Mouse (Mus musculus): Measurements from ENCODE around the gene Ccdc51. TPM values are rescaled to one million over a fixed set of nuclear protein-coding genes. Genes with fewer than 3 reads are reported as not detected.

Ccdc51 gene
- polyA plus RNA-seq, 1 experiment from 2014 or later = 21.9 TPM

DNA sequence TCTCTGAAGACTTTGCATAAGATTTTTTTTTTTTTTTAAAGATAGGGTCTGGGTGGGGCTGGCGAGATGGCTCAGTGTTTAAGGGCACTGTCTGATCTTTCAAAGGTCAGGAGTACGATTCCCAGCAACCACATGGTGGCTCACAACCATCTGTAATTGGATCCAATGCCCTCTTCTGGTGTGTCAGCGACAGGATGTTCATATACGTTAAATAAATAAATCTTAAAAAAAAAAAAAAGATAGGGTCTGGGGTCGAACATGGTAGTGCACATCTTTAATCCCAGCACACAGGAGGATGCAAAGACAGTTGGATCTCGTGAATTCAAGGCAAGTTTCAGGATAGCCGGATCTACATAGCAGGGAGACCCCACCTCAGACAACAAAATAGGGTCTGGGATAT lies 33.0 kb upstream of the Ccdc51 start:
- WGBS = 75% methylated on average over 7 of the region's 7 CpGs
- H3K4me2 ChIP-seq = no peak overlapping the region
- no peak for DNase-seq (ENCODE audit: low spot score)
- H3K36me3 ChIP-seq (ENCODE audit: control insufficient read depth, insufficient read depth, low read length) = peaks cover 3% of the 10 kb centered on the region; the same call in 1 of the 2 replicates
- ATAC-seq (replicated peaks; ENCODE audit: low FRiP score) = no peak
- no peaks in the 10 kb centered on the region for H3K9me3 ChIP-seq (ENCODE audit: control insufficient read depth, low read length)
- H3K9ac ChIP-seq (ENCODE audit: low read depth, low read length) = no peak overlapping the region
- H3K4me3 ChIP-seq (ENCODE audit: low read depth, low read length) = no peak overlapping the region
- H3K27ac ChIP-seq (ENCODE audit: low read depth, low read length) = no peak overlapping the region
- no peaks in the 10 kb centered on the region for H3K27me3 ChIP-seq (replicated peaks; ENCODE audit: control insufficient read depth, insufficient read depth, low read length)
- H3K4me1 ChIP-seq (replicated peaks; ENCODE audit: control insufficient read depth, insufficient read depth, low read length) = peaks cover under 1% of the 10 kb centered on the region; the same call in 1 of the 2 replicates

DNA sequence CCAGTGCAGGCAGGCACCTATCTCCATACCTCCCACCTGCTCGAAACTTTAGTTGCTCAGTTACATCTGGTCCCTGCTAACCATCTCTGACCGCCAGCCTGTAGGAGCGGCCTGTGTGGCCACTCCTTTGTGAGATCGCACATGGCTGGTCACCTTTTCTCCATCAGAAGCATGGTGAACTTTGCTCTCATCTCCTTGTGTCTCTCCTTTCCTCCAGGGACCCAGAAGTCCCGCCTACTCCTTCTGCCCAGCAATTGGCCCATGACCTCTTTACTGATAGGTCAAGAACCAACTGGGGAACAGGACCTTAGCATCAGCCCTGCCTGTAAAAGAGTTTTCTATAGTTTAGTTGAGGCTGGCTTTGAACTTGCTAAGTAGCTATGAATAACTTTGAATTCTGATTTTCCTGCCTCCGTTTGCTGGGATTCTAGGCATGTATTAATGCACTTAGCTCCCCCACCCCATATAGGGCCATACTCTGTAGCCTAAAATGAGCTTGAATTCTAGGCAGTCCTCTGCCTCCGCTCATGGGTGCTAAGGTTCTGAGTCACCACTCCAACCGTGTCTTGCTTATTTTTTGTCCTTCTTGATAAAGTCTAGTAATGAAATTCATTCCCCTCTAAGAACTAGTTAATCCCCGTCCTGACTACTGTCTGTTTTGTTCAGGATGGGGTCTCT lies 32.2 kb upstream of the Ccdc51 start:
- Histone ChIP-seq H3K27ac (ENCODE audit: low read depth, low read length) (no peak overlapping the region), H3K4me2 (no peak overlapping the region), H3K36me3 (ENCODE audit: control insufficient read depth, insufficient read depth, low read length) (peaks cover 3% of the 10 kb centered on the region; the same call in 1 of the 2 replicates), H3K9ac (ENCODE audit: low read depth, low read length) (no peak overlapping the region), H3K4me3 (ENCODE audit: low read depth, low read length) (no peak overlapping the region), H3K27me3 (replicated peaks; ENCODE audit: control insufficient read depth, insufficient read depth, low read length) (no peaks in the 10 kb centered on the region), H3K4me1 (replicated peaks; ENCODE audit: control insufficient read depth, insufficient read depth, low read length) (peaks cover 6% of the 10 kb centered on the region), H3K9me3 (ENCODE audit: control insufficient read depth, low read length) (no peaks in the 10 kb centered on the region)
- WGBS = 78% methylated on average over 9 of the region's 9 CpGs
- DNase-seq (ENCODE audit: low spot score) (no peak), ATAC-seq (replicated peaks; ENCODE audit: low FRiP score) (no peak)

DNA sequence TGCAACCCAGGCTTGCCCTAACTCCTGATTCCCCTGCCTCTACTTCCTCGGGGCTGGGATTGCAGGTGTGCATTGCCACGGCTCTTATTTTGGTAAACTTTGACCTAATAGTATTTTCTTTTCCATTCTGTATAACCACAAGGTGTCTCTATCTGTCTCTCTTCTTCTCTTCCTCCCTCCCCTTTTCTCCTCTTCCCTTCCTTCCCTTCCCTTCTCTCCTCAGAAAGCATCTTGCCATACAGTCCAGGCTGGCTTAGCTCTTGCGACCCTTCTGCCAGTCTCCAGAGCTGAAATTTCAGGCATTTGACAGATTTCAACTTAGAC lies 31.7 kb upstream of the Ccdc51 start:
- DNase-seq (ENCODE audit: low spot score) (no peak), ATAC-seq (replicated peaks; ENCODE audit: low FRiP score) (no peak)
- Histone ChIP-seq H3K4me3 (ENCODE audit: low read depth, low read length) (no peak overlapping the region), H3K27me3 (replicated peaks; ENCODE audit: control insufficient read depth, insufficient read depth, low read length) (no peaks in the 10 kb centered on the region), H3K9me3 (ENCODE audit: control insufficient read depth, low read length) (no peaks in the 10 kb centered on the region), H3K4me2 (no peak overlapping the region), H3K4me1 (replicated peaks; ENCODE audit: control insufficient read depth, insufficient read depth, low read length) (peaks cover 11% of the 10 kb centered on the region), H3K9ac (ENCODE audit: low read depth, low read length) (no peak overlapping the region), H3K36me3 (ENCODE audit: control insufficient read depth, insufficient read depth, low read length) (peaks cover 3% of the 10 kb centered on the region; the same call in 1 of the 2 replicates), H3K27ac (ENCODE audit: low read depth, low read length) (no peak overlapping the region)
- 74% methylated on average over 3 of the region's 3 CpGs for WGBS

DNA sequence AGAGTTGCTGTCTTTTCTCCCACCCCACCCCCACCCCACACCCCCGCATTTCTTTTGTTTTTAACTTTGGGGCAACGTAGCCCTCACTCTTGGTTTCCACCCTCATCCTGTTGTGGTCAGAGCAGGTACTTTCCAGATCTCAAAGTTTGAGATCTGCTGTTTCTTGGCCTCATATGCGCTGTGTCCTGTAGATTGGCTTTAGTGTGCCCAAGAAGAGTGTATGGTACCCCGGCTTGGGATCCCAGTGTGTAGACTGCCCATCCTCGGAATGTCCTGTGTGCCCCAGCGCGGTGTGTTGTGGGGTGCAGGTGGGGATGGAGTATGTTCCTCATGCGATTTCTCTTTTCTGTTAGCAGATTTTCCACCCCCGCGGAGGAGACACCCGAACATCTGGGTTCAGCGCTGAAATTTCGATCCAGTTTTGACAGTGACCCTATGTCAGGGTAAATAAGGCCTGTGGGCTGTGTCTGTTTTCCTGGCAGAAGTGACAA lies 31.2 kb upstream of the Ccdc51 start:
- peaks cover 11% of the 10 kb centered on the region for H3K4me1 ChIP-seq (replicated peaks; ENCODE audit: control insufficient read depth, insufficient read depth, low read length)
- no peaks in the 10 kb centered on the region for H3K9me3 ChIP-seq (ENCODE audit: control insufficient read depth, low read length)
- H3K4me3 ChIP-seq (ENCODE audit: low read depth, low read length) = no peak overlapping the region
- H3K4me2 ChIP-seq = no peak overlapping the region
- ATAC-seq (replicated peaks; ENCODE audit: low FRiP score) (no peak), DNase-seq (ENCODE audit: low spot score) (no peak)
- 77% methylated on average over 13 of the region's 13 CpGs for WGBS
- H3K9ac ChIP-seq (ENCODE audit: low read depth, low read length) = no peak overlapping the region
- no peaks in the 10 kb centered on the region for H3K27me3 ChIP-seq (replicated peaks; ENCODE audit: control insufficient read depth, insufficient read depth, low read length)
- peaks cover 5% of the 10 kb centered on the region; the same call in 1 of the 2 replicates for H3K36me3 ChIP-seq (ENCODE audit: control insufficient read depth, insufficient read depth, low read length)
- H3K27ac ChIP-seq (ENCODE audit: low read depth, low read length) = no peak overlapping the region

DNA sequence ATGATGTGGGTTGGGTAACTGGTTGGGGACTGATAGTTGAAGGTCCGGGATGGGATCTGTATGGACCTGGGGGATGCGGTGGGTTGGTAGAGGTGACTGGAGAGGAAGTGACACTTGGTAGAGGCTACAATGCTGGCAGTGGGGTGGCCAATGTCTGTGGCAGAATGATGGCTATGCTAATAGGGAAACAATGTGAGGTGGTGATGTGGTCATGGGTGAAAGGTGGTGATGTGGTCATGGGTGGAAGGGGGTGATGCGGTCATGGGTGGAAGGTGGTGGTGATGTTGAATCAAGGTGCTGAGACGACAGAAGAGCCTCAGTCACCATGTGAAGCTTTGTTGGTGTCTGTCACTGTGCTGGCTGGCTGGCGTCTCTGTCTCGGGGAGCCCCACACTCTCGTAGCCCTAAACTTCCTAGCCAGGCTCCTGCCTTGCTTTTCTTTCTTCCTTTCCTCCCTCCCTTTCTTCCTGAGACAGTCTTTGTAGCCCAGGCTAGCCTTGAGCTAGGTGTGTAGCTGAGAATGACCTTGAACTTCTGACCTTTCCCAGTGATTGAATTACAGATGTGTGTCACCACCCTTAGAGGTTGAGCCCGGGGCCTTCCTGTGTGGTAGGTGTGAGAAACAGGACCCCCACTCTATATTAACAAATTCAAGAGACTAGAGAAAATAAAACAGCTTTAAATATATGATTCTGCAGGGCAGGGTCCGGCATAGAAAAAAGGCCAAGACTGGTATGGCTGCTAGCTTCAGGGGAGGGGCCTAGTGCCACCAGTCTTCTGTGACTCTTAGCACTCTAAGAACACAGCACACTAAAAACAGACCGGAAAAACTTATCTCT lies 30.4 kb upstream of the Ccdc51 start:
- WGBS = 88% methylated on average over 10 of the region's 10 CpGs

DNA sequence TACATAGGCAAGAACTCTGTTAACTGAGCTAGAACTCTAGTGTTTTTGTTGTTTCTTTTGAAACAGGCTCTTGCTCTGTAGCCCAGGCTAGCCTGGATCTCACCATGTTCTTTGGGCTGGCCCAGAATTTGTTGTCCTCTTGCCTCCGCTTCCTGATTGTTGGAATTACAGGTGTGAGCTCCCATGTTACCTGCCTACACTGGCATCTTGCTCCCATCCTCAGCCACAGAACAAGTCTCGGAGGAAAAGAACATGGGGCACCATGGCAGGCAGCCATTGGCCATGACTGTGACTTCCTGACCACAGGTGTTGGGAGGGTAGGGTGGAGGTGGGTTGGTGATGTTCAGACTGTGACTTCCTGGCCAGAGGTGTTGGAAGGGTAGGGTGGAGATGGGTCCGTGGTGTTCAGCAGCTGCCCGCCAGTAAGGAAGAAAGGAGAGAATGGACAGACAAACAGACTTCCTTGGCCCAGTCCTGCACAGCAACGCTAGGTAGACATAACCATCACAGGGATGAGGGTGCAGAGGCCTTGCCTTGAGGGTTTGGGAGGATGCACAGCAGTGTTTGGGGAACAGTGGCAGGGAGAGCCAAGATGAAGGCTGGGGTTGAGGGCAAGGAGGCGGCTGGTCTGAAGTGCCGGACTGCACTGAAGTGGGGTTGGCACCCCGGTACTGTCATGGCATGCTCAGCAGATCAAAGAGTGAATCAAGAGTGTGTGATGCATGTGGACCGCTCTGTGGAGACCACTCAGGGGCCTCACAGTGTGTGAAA lies 29.6 kb upstream of the Ccdc51 start:
- no peaks in the 10 kb centered on the region for H3K27me3 ChIP-seq (replicated peaks; ENCODE audit: control insufficient read depth, insufficient read depth, low read length)
- no peak overlapping the region for H3K4me3 ChIP-seq (ENCODE audit: low read depth, low read length)
- ATAC-seq (replicated peaks; ENCODE audit: low FRiP score) (no peak), DNase-seq (ENCODE audit: low spot score) (no peak)
- no peak overlapping the region for H3K27ac ChIP-seq (ENCODE audit: low read depth, low read length)
- no peak overlapping the region for H3K4me2 ChIP-seq
- H3K9me3 ChIP-seq (ENCODE audit: control insufficient read depth, low read length) = no peaks in the 10 kb centered on the region
- WGBS = 88% methylated on average over 9 of the region's 9 CpGs
- no peak overlapping the region for H3K9ac ChIP-seq (ENCODE audit: low read depth, low read length)
- H3K4me1 ChIP-seq (replicated peaks; ENCODE audit: control insufficient read depth, insufficient read depth, low read length) = peaks cover 11% of the 10 kb centered on the region
- peaks cover 13% of the 10 kb centered on the region for H3K36me3 ChIP-seq (ENCODE audit: control insufficient read depth, insufficient read depth, low read length)

More for the DNA sequence above, 30.4 kb upstream of the Ccdc51 start:
- no peak overlapping the region for H3K27ac ChIP-seq (ENCODE audit: low read depth, low read length)
- peaks cover 11% of the 10 kb centered on the region for H3K4me1 ChIP-seq (replicated peaks; ENCODE audit: control insufficient read depth, insufficient read depth, low read length)
- H3K36me3 ChIP-seq (ENCODE audit: control insufficient read depth, insufficient read depth, low read length) = peaks cover 8% of the 10 kb centered on the region; the same call in 1 of the 2 replicates
- ATAC-seq (replicated peaks; ENCODE audit: low FRiP score) = no peak
- no peaks in the 10 kb centered on the region for H3K9me3 ChIP-seq (ENCODE audit: control insufficient read depth, low read length)
- DNase-seq (ENCODE audit: low spot score) = no peak
- H3K9ac ChIP-seq (ENCODE audit: low read depth, low read length) = no peak overlapping the region
- no peak overlapping the region for H3K4me3 ChIP-seq (ENCODE audit: low read depth, low read length)
- H3K4me2 ChIP-seq = no peak overlapping the region
- no peaks in the 10 kb centered on the region for H3K27me3 ChIP-seq (replicated peaks; ENCODE audit: control insufficient read depth, insufficient read depth, low read length)

DNA sequence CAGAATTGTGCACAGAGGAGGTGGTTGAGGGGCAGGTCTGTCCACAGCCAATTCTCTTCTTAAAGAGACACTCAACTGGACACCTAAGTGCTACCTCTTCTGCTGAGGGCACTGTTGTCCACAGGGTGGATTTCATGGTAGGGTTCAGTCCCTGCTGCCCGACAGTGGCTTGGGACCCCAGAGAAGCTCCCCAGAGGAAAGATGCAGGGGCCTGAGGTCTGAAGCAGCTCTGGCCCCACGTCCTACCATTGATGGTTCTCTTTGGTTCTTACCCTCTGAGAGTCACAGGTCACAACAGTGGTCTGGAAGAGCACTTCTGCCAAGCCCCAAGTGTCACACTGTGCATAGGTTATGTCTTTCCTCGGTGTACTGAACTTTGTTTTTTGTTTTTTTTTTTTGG lies 28.9 kb upstream of the Ccdc51 start:
- H3K27me3 ChIP-seq (replicated peaks; ENCODE audit: control insufficient read depth, insufficient read depth, low read length) = no peaks in the 10 kb centered on the region
- DNase-seq (ENCODE audit: low spot score) = no peak
- no peak overlapping the region for H3K9ac ChIP-seq (ENCODE audit: low read depth, low read length)
- no peak overlapping the region for H3K27ac ChIP-seq (ENCODE audit: low read depth, low read length)
- H3K36me3 ChIP-seq (ENCODE audit: control insufficient read depth, insufficient read depth, low read length) = peaks cover 18% of the 10 kb centered on the region
- no peak overlapping the region for H3K4me3 ChIP-seq (ENCODE audit: low read depth, low read length)
- H3K4me1 ChIP-seq (replicated peaks; ENCODE audit: control insufficient read depth, insufficient read depth, low read length) = peaks cover 12% of the 10 kb centered on the region
- ATAC-seq (replicated peaks; ENCODE audit: low FRiP score) = no peak
- 84% methylated on average over 3 of the region's 3 CpGs for WGBS
- no peaks in the 10 kb centered on the region for H3K9me3 ChIP-seq (ENCODE audit: control insufficient read depth, low read length)
- H3K4me2 ChIP-seq = no peak overlapping the region

DNA sequence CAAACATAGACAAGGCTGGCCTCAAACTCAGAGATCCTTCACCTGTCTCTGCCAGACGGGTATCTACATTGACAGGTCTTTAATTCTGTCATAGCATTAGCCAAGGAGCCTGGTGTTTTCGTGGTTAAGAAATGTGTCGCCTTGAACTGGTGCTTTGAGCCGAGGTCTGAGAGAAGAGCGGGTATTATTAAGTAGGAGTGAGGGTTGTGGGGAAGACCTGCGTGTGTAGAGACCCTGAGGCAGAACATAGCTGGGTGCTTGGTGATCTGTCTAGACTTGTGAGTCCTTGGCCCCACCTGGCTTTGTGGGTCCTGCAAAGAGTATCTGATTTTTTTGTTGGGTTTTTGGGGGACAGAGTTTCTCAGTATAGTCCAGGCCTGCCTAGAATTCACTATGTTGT lies 28.4 kb upstream of the Ccdc51 start:
- no peaks in the 10 kb centered on the region for H3K9me3 ChIP-seq (ENCODE audit: control insufficient read depth, low read length)
- 76% methylated on average over 6 of the region's 6 CpGs for WGBS
- no peak overlapping the region for H3K9ac ChIP-seq (ENCODE audit: low read depth, low read length)
- no peak overlapping the region for H3K4me2 ChIP-seq
- no peaks in the 10 kb centered on the region for H3K27me3 ChIP-seq (replicated peaks; ENCODE audit: control insufficient read depth, insufficient read depth, low read length)
- ATAC-seq (replicated peaks; ENCODE audit: low FRiP score) (no peak), DNase-seq (ENCODE audit: low spot score) (no peak)
- peaks cover 18% of the 10 kb centered on the region for H3K36me3 ChIP-seq (ENCODE audit: control insufficient read depth, insufficient read depth, low read length)
- H3K27ac ChIP-seq (ENCODE audit: low read depth, low read length) = no peak overlapping the region
- H3K4me3 ChIP-seq (ENCODE audit: low read depth, low read length) = no peak overlapping the region
- H3K4me1 ChIP-seq (replicated peaks; ENCODE audit: control insufficient read depth, insufficient read depth, low read length) = peaks cover 17% of the 10 kb centered on the region
